Mouse (Mus musculus) CH12.LX (cell line): ENCODE measurements around the gene Fut11. TPM values are rescaled to one million over a fixed set of nuclear protein-coding genes. Genes with fewer than 3 reads are reported as not detected.

Experiments used
- DNase-seq: peaks from one replicate; pipeline ENCODE4 v3.0.0-alpha.2; 2013; ENCODE audit errors: extremely low read depth
- H3K27ac ChIP-seq: 2 replicates; pipeline ENCODE4 v1.5.1; 2012; ENCODE audit warnings: low read depth, mild to moderate bottlenecking, control low read depth, moderate library complexity; ENCODE audit not compliant: insufficient read depth
- H3K27me3 ChIP-seq: replicated peaks from 2 replicates; pipeline ENCODE3; 2012; ENCODE audit warnings: inconsistent platforms
- H3K36me3 ChIP-seq, 2 experiments: replicated peaks in 1 of 2; 2 replicates each; pipeline versions ENCODE3 to v1.6.1; 2012; ENCODE audit warnings: inconsistent platforms in 1 of 2, low read length in 1 of 2, mild to moderate bottlenecking in 1 of 2, mixed read lengths in 1 of 2, moderate library complexity in 1 of 2; ENCODE audit not compliant: control insufficient read depth in 1 of 2, insufficient read depth in 1 of 2
- H3K4me1 ChIP-seq, 2 experiments: 2 replicates each; pipeline ENCODE4 v1.6.1; 2012; ENCODE audit warnings: inconsistent platforms in 1 of 2, moderate library complexity in 1 of 2; ENCODE audit not compliant: insufficient read depth in 2 of 2, control insufficient read depth in 1 of 2
- H3K4me2 ChIP-seq: 2 replicates; pipeline ENCODE4 v1.6.1; 2012; ENCODE audit warnings: low read depth, mild to moderate bottlenecking, control low read depth; ENCODE audit not compliant: poor library complexity, insufficient read depth, severe bottlenecking
- H3K4me3 ChIP-seq, 3 experiments: fragments of 150-350 bp in 1 of 3; sonication (generic) in 1 of 3; replicated peaks in 1 of 3; 2 replicates each; pipeline versions ENCODE3 to v1.5.1; 2011 to 2012; ENCODE audit warnings: low read depth in 2 of 3, low read length in 2 of 3, mild to moderate bottlenecking in 2 of 3, moderate library complexity in 2 of 3, control low read depth in 1 of 3, improper control_type of control experiment in 1 of 3, inconsistent platforms in 1 of 3, mixed read lengths in 1 of 3; ENCODE audit not compliant: poor library complexity in 1 of 3
- H3K79me2 ChIP-seq: replicated peaks from 2 replicates; pipeline ENCODE4 v1.6.1; 2012; ENCODE audit warnings: mild to moderate bottlenecking, moderate library complexity; ENCODE audit not compliant: control insufficient read depth, poor library complexity, insufficient read depth, severe bottlenecking; ENCODE audit errors: extremely low read depth
- H3K9ac ChIP-seq: 2 replicates; pipeline ENCODE4 v1.6.1; 2012; ENCODE audit warnings: low read depth, mild to moderate bottlenecking, control low read depth, moderate library complexity; ENCODE audit not compliant: insufficient read depth
- H3K9me3 ChIP-seq: replicated peaks from 2 replicates; pipeline ENCODE3; 2012; ENCODE audit warnings: low read length, inconsistent platforms, mixed read lengths
- BHLHE40 ChIP-seq: IDR thresholded peaks from 2 replicates; pipeline ENCODE4 v1.6.1; 2011; ENCODE audit warnings: mild to moderate bottlenecking, low read depth, low read length, improper control_type of control experiment
- CHD1 ChIP-seq: IDR thresholded peaks from 2 replicates; pipeline ENCODE4 v1.6.1; 2012; ENCODE audit warnings: low read depth, low read length, improper control_type of control experiment, inconsistent platforms
- CHD2 ChIP-seq: IDR thresholded peaks from 2 replicates; pipeline ENCODE4 v1.6.1; 2011; ENCODE audit warnings: low read length, improper control_type of control experiment
- E2F4 ChIP-seq: IDR thresholded peaks from 2 replicates; pipeline ENCODE4 v1.6.1; 2011; ENCODE audit warnings: low read depth, low read length, improper control_type of control experiment; ENCODE audit not compliant: insufficient replicate concordance
- ELF1 ChIP-seq: IDR thresholded peaks from 2 replicates; pipeline ENCODE4 v1.6.1; 2014; ENCODE audit warnings: low read depth, mild to moderate bottlenecking, inconsistent platforms, low read length, improper control_type of control experiment
- ETS1 ChIP-seq: conservative IDR thresholded peaks from 2 replicates; pipeline ENCODE4 v1.6.1; 2012; ENCODE audit warnings: low read depth, mild to moderate bottlenecking, inconsistent platforms, low read length, improper control_type of control experiment, moderate library complexity
- IRF4 ChIP-seq: IDR thresholded peaks from 2 replicates; pipeline ENCODE4 v1.6.1; 2014; ENCODE audit warnings: low read depth, mild to moderate bottlenecking, inconsistent platforms, low read length, improper control_type of control experiment
- JUN ChIP-seq: IDR thresholded peaks from 2 replicates; pipeline ENCODE4 v1.6.1; 2011; ENCODE audit warnings: low read depth, mild to moderate bottlenecking, low read length, improper control_type of control experiment, moderate library complexity; ENCODE audit not compliant: insufficient read depth
- MAX ChIP-seq: IDR thresholded peaks from 2 replicates; pipeline ENCODE4 v1.6.1; 2011; ENCODE audit warnings: low read length, improper control_type of control experiment
- NELFE ChIP-seq: IDR thresholded peaks from 2 replicates; pipeline ENCODE4 v1.6.1; 2011; ENCODE audit warnings: low read depth, low read length, improper control_type of control experiment
- NRF1 ChIP-seq: IDR thresholded peaks from 2 replicates; pipeline ENCODE4 v1.6.1; 2014; ENCODE audit warnings: low read depth, mild to moderate bottlenecking, inconsistent platforms, low read length, improper control_type of control experiment, moderate library complexity
- PAX5 ChIP-seq: IDR thresholded peaks from 2 replicates; pipeline ENCODE4 v1.6.1; 2012; ENCODE audit warnings: low read length, inconsistent platforms, mixed read lengths
- POLR2AphosphoS2 ChIP-seq: IDR thresholded peaks from 2 replicates; pipeline ENCODE4 v1.6.1; 2011; ENCODE audit warnings: low read depth, low read length, improper control_type of control experiment
- SIN3A ChIP-seq: IDR thresholded peaks from 2 replicates; pipeline ENCODE4 v1.6.1; 2012; ENCODE audit warnings: low read length, improper control_type of control experiment, inconsistent platforms
- USF2 ChIP-seq: conservative IDR thresholded peaks from 2 replicates; pipeline ENCODE4 v1.6.1; 2011; ENCODE audit warnings: low read depth, low read length, improper control_type of control experiment
- ZMIZ1 ChIP-seq: IDR thresholded peaks from 2 replicates; pipeline ENCODE4 v1.6.1; 2012; ENCODE audit warnings: low read depth, mild to moderate bottlenecking, inconsistent platforms, low read length, improper control_type of control experiment
- ZNF384 ChIP-seq: IDR thresholded peaks from 2 replicates; pipeline ENCODE4 v1.6.1; 2012; ENCODE audit warnings: low read depth, low read length, improper control_type of control experiment, inconsistent platforms
- dilution Hi-C: fragments of 300-500 bp; cut with MboI; formaldehyde crosslinking; loops from 2 replicates; pipeline ENCODE4 v1.14.3; 2020; ENCODE audit warnings: low sequenced_read_pairs; ENCODE audit not compliant: extremely low pct_unique_long_range_greater_than_20kb, extremely low pct_ligation_motif_present
- in situ Hi-C: fragments of 300-500 bp; cut with MboI; formaldehyde crosslinking; loops from 3 replicates; pipeline ENCODE4 v1.14.3; 2019; ENCODE audit warnings: low sequenced_read_pairs, low pct_ligation_motif_present, low pct_unique_long_range_greater_than_20kb, mixed read lengths
- polyA plus RNA-seq: library from polyadenylated mRNA; unstranded; fragments of >175 nt; gene quantifications from 2 replicates; pipeline ENCODE4 v1.2.1, GENCODE M21; 2012; ENCODE audit warnings: low read depth; ENCODE audit not compliant: insufficient read length
- total RNA-seq, 2 experiments: library from RNA; depleted of rRNA; stranded (reverse); fragments of 300-350 nt in 1 of 2; fragments of >200 nt in 1 of 2; gene quantifications; 2 replicates each; pipeline ENCODE4 v1.2.3; 2012 to 2014

Fut11 gene
- total and polyA plus RNA-seq, 3 experiments = 2.9 to 3.8 (median 3.7) TPM

- H3K36me3 ChIP-seq = peaks cover 51 to 88% of the 10 kb centered on the region in 2 experiments
- TF ChIP-seq CHD2 = no peak
- peak; percentile 40; the same call in 1 of the 2 replicates for TF ChIP-seq POLR2AphosphoS2
- H3K27ac ChIP-seq = peak overlapping the region; percentile 87
- in situ Hi-C loops (no loop called here), dilution Hi-C loops (no loop called here)
- no peak overlapping the region for H3K9ac ChIP-seq
- H3K79me2 ChIP-seq = peaks cover 33% of the 10 kb centered on the region
- no peak for DNase-seq
- no peaks in the 10 kb centered on the region for H3K27me3 ChIP-seq
- H3K4me1 ChIP-seq = peaks cover 18 to 44% of the 10 kb centered on the region in 2 experiments
- no peak overlapping the region for H3K4me2 ChIP-seq
- H3K9me3 ChIP-seq = no peaks in the 10 kb centered on the region
- H3K4me3 ChIP-seq = no peak overlapping the region
These were observed 1.1 kb upstream of the Fut11 start for GRCm38 (mm10) chr14:20693589-20694101.

GRCm38 (mm10) chr14:20694185-20694883 is 434 bp upstream of the Fut11 start:
- H3K27me3 ChIP-seq = no peaks in the 10 kb centered on the region
- H3K79me2 ChIP-seq = peaks cover 40% of the 10 kb centered on the region
- no peak for DNase-seq
- H3K4me3 ChIP-seq = peak overlapping the region; percentile 54 to 71 (median 65)
- dilution Hi-C loops = no loop called here
- no peak for TF ChIP-seq JUN
- TF ChIP-seq E2F4 = no peak
- no peak for TF ChIP-seq SIN3A
- no peak for TF ChIP-seq CHD1
- no peak for TF ChIP-seq MAX
- TF ChIP-seq NRF1 = peak; percentile 72
- TF ChIP-seq BHLHE40 = peak; percentile 53
- no peak for TF ChIP-seq PAX5
- TF ChIP-seq NELFE = no peak
- peak; percentile 51; the same call in 1 of the 2 replicates for TF ChIP-seq ZMIZ1
- TF ChIP-seq IRF4 = peak; percentile 74; the same call in 1 of the 2 replicates
- TF ChIP-seq ZNF384 = no peak
- TF ChIP-seq ELF1 = no peak
- no peak for TF ChIP-seq USF2
- TF ChIP-seq ETS1 = no peak
- no peaks in the 10 kb centered on the region for H3K9me3 ChIP-seq
- in situ Hi-C loops = no loop called here
- peaks cover 44 to 88% of the 10 kb centered on the region in 2 experiments for H3K36me3 ChIP-seq
- H3K4me2 ChIP-seq = peak overlapping the region; percentile 44
- H3K9ac ChIP-seq = peak overlapping the region; percentile 79; the same call in 1 of the 2 replicates
- H3K27ac ChIP-seq = peak overlapping the region; percentile 87
- H3K4me1 ChIP-seq = peaks cover 18 to 51% of the 10 kb centered on the region in 2 experiments
